Mouse (Mus musculus) myocyte (in vitro differentiated cells): ENCODE results near the gene Vps13d.

ENCODE experiments used
- CEBPB ChIP-seq: IDR thresholded peaks from 2 replicates; pipeline ENCODE4 v1.6.1; 2011; ENCODE audit warnings: mild to moderate bottlenecking, moderate library complexity; ENCODE audit not compliant: poor library complexity, insufficient read depth, severe bottlenecking
- E2F4 ChIP-seq: IDR thresholded peaks from one replicate; pipeline ENCODE4 v1.6.1; 2011; ENCODE audit warnings: mild to moderate bottlenecking, control low read depth, moderate library complexity; ENCODE audit not compliant: insufficient read depth
- MAX ChIP-seq: IDR thresholded peaks from one replicate; pipeline ENCODE4 v1.6.1; 2011; ENCODE audit warnings: low read depth, mild to moderate bottlenecking, control low read depth
- MYOD1 ChIP-seq, 3 experiments: IDR thresholded peaks; one replicate each; pipeline ENCODE4 v1.6.1; 2011; ENCODE audit warnings: control low read depth in 2 of 3, low read depth in 2 of 3, mild to moderate bottlenecking in 2 of 3, moderate library complexity in 1 of 3; ENCODE audit not compliant: insufficient read length in 2 of 3, control insufficient read depth in 1 of 3
- MYOG ChIP-seq, 3 experiments: IDR thresholded peaks; one replicate each; pipeline ENCODE4 v1.6.1; 2011; ENCODE audit warnings: control low read depth in 2 of 3, low read depth in 2 of 3, mild to moderate bottlenecking in 2 of 3; ENCODE audit not compliant: insufficient read length in 2 of 3, control insufficient read depth in 1 of 3, insufficient read depth in 1 of 3
- POLR2A ChIP-seq: IDR thresholded peaks from one replicate; pipeline ENCODE4 v1.6.1; 2011; ENCODE audit warnings: low read depth, mild to moderate bottlenecking, control low read depth, moderate library complexity; ENCODE audit not compliant: insufficient read length
- POLR2AphosphoS2 ChIP-seq: IDR thresholded peaks from one replicate; pipeline ENCODE4 v1.6.1; 2011; ENCODE audit warnings: low read depth, control low read depth; ENCODE audit not compliant: insufficient read length
- REST ChIP-seq: IDR thresholded peaks from one replicate; pipeline ENCODE4 v1.6.1; 2011; ENCODE audit warnings: mild to moderate bottlenecking, control low read depth, moderate library complexity; ENCODE audit not compliant: insufficient read depth, insufficient read length
- TCF12 ChIP-seq: IDR thresholded peaks from one replicate; pipeline ENCODE4 v1.6.1; 2011; ENCODE audit warnings: mild to moderate bottlenecking, control low read depth; ENCODE audit not compliant: poor library complexity, insufficient read depth, severe bottlenecking
- TCF3 ChIP-seq: IDR thresholded peaks from one replicate; pipeline ENCODE4 v1.6.1; 2011; ENCODE audit warnings: low read depth, control low read depth; ENCODE audit not compliant: insufficient read length

GRCm38 (mm10) chr4:144942433-144942832 lies 252.4 kb downstream of the Vps13d start:
- TF ChIP-seq POLR2AphosphoS2 (no peak), POLR2A (no peak), MYOG (IDR thresholded peaks at IDR 0.05; ENCODE audit: control insufficient read depth in 1 of 3, insufficient read depth in 1 of 3, insufficient read length in 2 of 3, low read depth in 2 of 3) (no peak), CEBPB (no peak), TCF12 (no peak), TCF3 (no peak), MYOD1 (IDR thresholded peaks at IDR 0.05; ENCODE audit: control insufficient read depth in 1 of 3, insufficient read length in 2 of 3, low read depth in 2 of 3) (no peak), MAX (no peak), E2F4 (no peak), REST (no peak)
